In genomic region chr14:75235955-75236635, GRCm38 (mm10) we compare ENCODE assay signal across 9 mouse cellular contexts. TPM values are rescaled to one million over a fixed set of nuclear protein-coding genes. Genes with fewer than 3 reads are reported as not detected.
DNase-seq lines count a peak whose midpoint lies in the region; ATAC-seq lines count a peak whose summit lies in the region.
"Had no signal": no experiment of that assay in that cellular context is flagged by ENCODE, and none has a peak within 500 bp of the region (broad histone marks: within the 10 kb centered on the region; RNA-seq: fewer than 3 reads in every experiment).

No protein-coding gene starts in this region.

- peak overlapping the region; percentile 51 for H3K4me2 ChIP-seq in forebrain, embryonic 13.5 days
- peak overlapping the region; percentile 41 for H3K4me2 ChIP-seq in midbrain, embryonic 14.5 days (ENCODE audit: low read length)

- ATAC-seq in forebrain, embryonic 13.5 days, result peak; percentile 96
- ATAC-seq in midbrain, embryonic 14.5 days (ENCODE audit: low FRiP score, low TSS enrichment), result peak; percentile 87

- peak; percentile 31 for DNase-seq in R1 (ENCODE audit: low read depth, low spot score)
- DNase-seq in layer of hippocampus, adult 18-20 months (ENCODE audit: low spot score in 2 of 2), result peak; percentile 37 to 68
- DNase-seq in midbrain, embryonic 14.5 days, result peak; percentile 82
- no peak for DNase-seq in adrenal gland, adult 8-10 months
- DNase-seq in spleen, postnatal 36 days (ENCODE audit: low spot score in 2 of 2), result no peak
- DNase-seq in thymus, postnatal 25 days, result no peak
- no peak for DNase-seq in urinary bladder, adult 18-20 months (ENCODE audit: low spot score in 2 of 2)

- H3K4me1 ChIP-seq in forebrain, embryonic 13.5 days, result peaks cover 38% of the 10 kb centered on the region
- H3K4me1 ChIP-seq in midbrain, embryonic 14.5 days (ENCODE audit: control insufficient read depth, insufficient read depth, low read length), result peaks cover 14% of the 10 kb centered on the region; the same call in 1 of the 2 replicates

- 5% methylated on average over 9 of the region's 9 CpGs for WGBS in forebrain, embryonic 13.5 days
- WGBS in midbrain, embryonic 14.5 days, result 16% methylated on average over 9 of the region's 9 CpGs

- H3K9me3 ChIP-seq in forebrain, embryonic 13.5 days (replicated peaks), result no peaks in the 10 kb centered on the region
- H3K9me3 ChIP-seq in midbrain, embryonic 14.5 days (ENCODE audit: control insufficient read depth, low read length), result no peaks in the 10 kb centered on the region

- no peaks in the 10 kb centered on the region for H3K36me3 ChIP-seq in forebrain, embryonic 13.5 days (ENCODE audit: poor library complexity, severe bottlenecking)
- H3K36me3 ChIP-seq in midbrain, embryonic 14.5 days (ENCODE audit: control insufficient read depth, insufficient read depth, low read length), result no peaks in the 10 kb centered on the region

- H3K27ac ChIP-seq in forebrain, embryonic 13.5 days, result peak overlapping the region; percentile 95
- peak overlapping the region; percentile 28; the same call in 1 of the 2 replicates for H3K27ac ChIP-seq in midbrain, embryonic 14.5 days (replicated peaks; ENCODE audit: low read depth, low read length)

- peak overlapping the region; percentile 46; the same call in 1 of the 2 replicates for H3K9ac ChIP-seq in forebrain, embryonic 13.5 days
- H3K9ac ChIP-seq in midbrain, embryonic 14.5 days (replicated peaks; ENCODE audit: low read length), result no peak overlapping the region

- H3K27me3 ChIP-seq in forebrain, embryonic 13.5 days, result no peaks in the 10 kb centered on the region
- H3K27me3 ChIP-seq in midbrain, embryonic 14.5 days (ENCODE audit: control insufficient read depth, insufficient read depth, low read length), result no peaks in the 10 kb centered on the region

- no peak overlapping the region for H3K4me3 ChIP-seq in forebrain, embryonic 13.5 days
- H3K4me3 ChIP-seq in midbrain, embryonic 14.5 days (replicated peaks; ENCODE audit: low read depth, low read length), result no peak overlapping the region

RNA-seq across cellular contexts. Expression of gene Cpb2, which starts 6.0 kb away (rescaled TPM):
- 0.19 and 0.28 TPM in 2 replicates for polyA plus RNA-seq in forebrain, embryonic 13.5 days (2015; fragmentation: Nextera tagmentation; extraction: Ambion mirVana)
- total RNA-seq in layer of hippocampus, adult 18-20 months (2021), result not detected
- not detected in 2 replicates for polyA plus RNA-seq in midbrain, embryonic 14.5 days (2014; fragmentation: Nextera tagmentation; extraction: Ambion mirVana)
- total RNA-seq in adrenal gland, adult 8-10 months (2022), result not detected
- total RNA-seq: neutrophil, adult 5-6 weeks had no signal

RNA-seq across cellular contexts. Expression of gene Zc3h13, which starts 48.1 kb away (rescaled TPM):
- 51.5 and 52.0 TPM in 2 replicates for polyA plus RNA-seq in forebrain, embryonic 13.5 days (2015; fragmentation: Nextera tagmentation; extraction: Ambion mirVana)
- total RNA-seq in layer of hippocampus, adult 18-20 months (2021), result 10 to 100 TPM; 59.0 to 62.2 TPM
- 34.5 and 40.1 TPM in 2 replicates for polyA plus RNA-seq in midbrain, embryonic 14.5 days (2014; fragmentation: Nextera tagmentation; extraction: Ambion mirVana)
- 10 to 100 TPM; 26.6 to 43.2 (median 34.4) TPM for total RNA-seq in adrenal gland, adult 8-10 months (2022)

Comparison
In these comparisons a context has a peak if more than half of its experiments do, and no peak if none do; other contexts are left out.
1. DNase-seq: peak in R1 (single experiment), layer of hippocampus, adult 18-20 months (2 of 2) and midbrain, embryonic 14.5 days (single experiment); none in adrenal gland, adult 8-10 months (single experiment), spleen, postnatal 36 days (0 of 2), thymus, postnatal 25 days (single experiment) and urinary bladder, adult 18-20 months (0 of 2).